8 mouse cellular contexts compared by ENCODE assay signal in genomic region chr7:126487052-126487483, GRCm38 (mm10). TPM values are rescaled to one million over a fixed set of nuclear protein-coding genes. Genes with fewer than 3 reads are reported as not detected.
DNase-seq lines count a peak whose midpoint lies in the region; ATAC-seq and TF ChIP-seq lines count a peak whose summit lies in the region.

Gene Tufm, plus strand, starts transcription at chr7:126487361.

- no peaks in the 10 kb centered on the region for H3K27me3 ChIP-seq in heart, embryonic 10.5 days (ENCODE audit: insufficient read depth, poor library complexity, severe bottlenecking)
- no peaks in the 10 kb centered on the region for H3K27me3 ChIP-seq in kidney, embryonic 16.5 days (ENCODE audit: insufficient read depth, low read length)
- H3K27me3 ChIP-seq in liver, adult 2 months (ENCODE audit: control insufficient read depth, insufficient read depth, low read length) = no peaks in the 10 kb centered on the region
- H3K27me3 ChIP-seq in myocyte (ENCODE audit: control insufficient read depth, insufficient read depth, insufficient read length) = no peaks in the 10 kb centered on the region
- H3K27me3 ChIP-seq in splenic B cell, adult 2 months (ENCODE audit: control insufficient read depth, insufficient read depth, low read length, poor library complexity, severe bottlenecking) = no peaks in the 10 kb centered on the region

- under 1% methylated on average over 32 of the region's 32 CpGs for WGBS in heart, embryonic 10.5 days
- WGBS in kidney, embryonic 16.5 days = under 1% methylated on average over 32 of the region's 32 CpGs
- WGBS in liver, adult 2 months = under 1% methylated on average over 32 of the region's 32 CpGs

- H3K4me1 ChIP-seq in bone marrow macrophage, adult 2 months (ENCODE audit: control insufficient read depth, insufficient read depth, low read length) = no peaks in the 10 kb centered on the region
- peaks cover 4% of the 10 kb centered on the region; the same call in 1 of the 2 replicates for H3K4me1 ChIP-seq in embryonic fibroblast, embryonic 13.5 days (ENCODE audit: control insufficient read depth, insufficient read depth, low read length)
- peaks cover 16% of the 10 kb centered on the region for H3K4me1 ChIP-seq in heart, embryonic 10.5 days
- peaks cover 14% of the 10 kb centered on the region for H3K4me1 ChIP-seq in kidney, embryonic 16.5 days (ENCODE audit: insufficient read depth, low read length)
- H3K4me1 ChIP-seq in liver, adult 2 months (ENCODE audit: control insufficient read depth, insufficient read depth, low read length) = peaks cover 6% of the 10 kb centered on the region; the same call in 1 of the 2 replicates

- DNase-seq in A20 (ENCODE audit: low read depth, low spot score) = peak; percentile 97
- DNase-seq in heart, embryonic 10.5 days (ENCODE audit: low spot score) = peak; percentile 100
- peak; percentile 92 for DNase-seq in liver, adult 2 months (ENCODE audit: extremely low read depth, low read depth, low spot score)
- DNase-seq in splenic B cell, adult 2 months (ENCODE audit: low read depth, low spot score) = peak; percentile 94

- no peak for TF ChIP-seq POLR2A in bone marrow macrophage, adult 2 months (IDR thresholded peaks at IDR 0.05; ENCODE audit: borderline replicate concordance, low read depth, low read length)
- peak; percentile 33 for TF ChIP-seq POLR2A in embryonic fibroblast, embryonic 13.5 days (IDR thresholded peaks at IDR 0.05; ENCODE audit: low read depth, low read length)
- peak; percentile 56; the same call in 1 of the 2 replicates for TF ChIP-seq POLR2A in liver, adult 2 months (IDR thresholded peaks at IDR 0.05; ENCODE audit: extremely low read depth, insufficient read depth, low read length)
- TF ChIP-seq POLR2A in myocyte (IDR thresholded peaks at IDR 0.05; ENCODE audit: insufficient read length, low read depth) = peak; percentile 62

- H3K9me3 ChIP-seq in heart, embryonic 10.5 days = no peaks in the 10 kb centered on the region
- no peaks in the 10 kb centered on the region for H3K9me3 ChIP-seq in kidney, embryonic 16.5 days (ENCODE audit: low read length)

- no peaks in the 10 kb centered on the region for H3K79me2 ChIP-seq in liver, adult 2 months (ENCODE audit: control insufficient read depth, insufficient read depth, low read length)
- peaks cover 14% of the 10 kb centered on the region for H3K79me2 ChIP-seq in myocyte (ENCODE audit: control insufficient read depth, insufficient read depth)

- ATAC-seq in kidney, embryonic 16.5 days (ENCODE audit: low FRiP score, low TSS enrichment) = peak; percentile 90

- peak within 1 kb of the TSS; percentile 97 for H3K4me2 ChIP-seq in kidney, embryonic 16.5 days (replicated peaks; ENCODE audit: low read depth, low read length)
- H3K4me2 ChIP-seq in myocyte (ENCODE audit: low read depth) = peak within 1 kb of the TSS; percentile 95

- H3K4me3 ChIP-seq in bone marrow macrophage, adult 2 months (ENCODE audit: insufficient read depth, low read length) = peak within 1 kb of the TSS; percentile 63
- H3K4me3 ChIP-seq in embryonic fibroblast, embryonic 13.5 days (ENCODE audit: insufficient read depth, low read length) = peak within 1 kb of the TSS; percentile 80
- H3K4me3 ChIP-seq in heart, embryonic 10.5 days = peak within 1 kb of the TSS; percentile 81
- H3K4me3 ChIP-seq in kidney, embryonic 16.5 days (ENCODE audit: low read length) = peak within 1 kb of the TSS; percentile 74
- peak within 1 kb of the TSS; percentile 87 for H3K4me3 ChIP-seq in liver, adult 2 months (ENCODE audit: insufficient read depth, low read depth, low read length)
- peak within 1 kb of the TSS; percentile 58 for H3K4me3 ChIP-seq in myocyte

- H3K27ac ChIP-seq in bone marrow macrophage, adult 2 months (ENCODE audit: insufficient read depth, low read depth, low read length) = peak within 1 kb of the TSS; percentile 88
- H3K27ac ChIP-seq in embryonic fibroblast, embryonic 13.5 days (ENCODE audit: insufficient read depth, low read length) = peak within 1 kb of the TSS; percentile 62
- peak within 1 kb of the TSS; percentile 84 for H3K27ac ChIP-seq in heart, embryonic 10.5 days
- H3K27ac ChIP-seq in kidney, embryonic 16.5 days (ENCODE audit: low read length) = peak within 1 kb of the TSS; percentile 79
- peak within 1 kb of the TSS; percentile 32 for H3K27ac ChIP-seq in liver, adult 2 months (replicated peaks; ENCODE audit: insufficient read depth, low read depth, low read length)

- peaks cover 35% of the 10 kb centered on the region for H3K36me3 ChIP-seq in heart, embryonic 10.5 days
- peaks cover 27% of the 10 kb centered on the region; the same call in 1 of the 2 replicates for H3K36me3 ChIP-seq in kidney, embryonic 16.5 days (ENCODE audit: insufficient read depth, low read length)
- H3K36me3 ChIP-seq in liver, adult 2 months (ENCODE audit: control insufficient read depth, insufficient read depth, low read length) = peaks cover 11% of the 10 kb centered on the region
- H3K36me3 ChIP-seq in myocyte (ENCODE audit: control insufficient read depth, insufficient read depth) = peaks cover 11% of the 10 kb centered on the region
- peaks cover 6% of the 10 kb centered on the region for H3K36me3 ChIP-seq in splenic B cell, adult 2 months (ENCODE audit: control insufficient read depth, insufficient read depth, low read length, poor library complexity, severe bottlenecking)

- H3ac ChIP-seq in myocyte (ENCODE audit: control insufficient read depth, insufficient read length) = peak within 1 kb of the TSS; percentile 84

- peak within 1 kb of the TSS; percentile 76 for H3K9ac ChIP-seq in kidney, embryonic 16.5 days (replicated peaks; ENCODE audit: low read length)
- peak within 1 kb of the TSS; percentile 90 for H3K9ac ChIP-seq in liver, adult 2 months (ENCODE audit: low read depth, low read length)

- no peak for TF ChIP-seq CTCF in bone marrow macrophage, adult 2 months (IDR thresholded peaks at IDR 0.05; ENCODE audit: low read depth, low read length)
- TF ChIP-seq CTCF in embryonic fibroblast, embryonic 13.5 days (IDR thresholded peaks at IDR 0.05; ENCODE audit: borderline replicate concordance, insufficient read depth, low read length) = no peak
- TF ChIP-seq CTCF in liver, adult 2 months (IDR thresholded peaks at IDR 0.05; ENCODE audit: low read depth, low read length) = no peak

TF ChIP-seq in myocyte, 11 proteins besides CTCF, POLR2A, EP300 and RAD21:
- TF ChIP-seq MYOG (IDR thresholded peaks at IDR 0.05; ENCODE audit: control insufficient read depth in 1 of 3, insufficient read depth in 1 of 3, insufficient read length in 2 of 3, low read depth in 2 of 3) = no peak
- no peak for TF ChIP-seq REST (IDR thresholded peaks at IDR 0.05; ENCODE audit: insufficient read depth, insufficient read length)
- no peak for TF ChIP-seq TCF12 (IDR thresholded peaks at IDR 0.05; ENCODE audit: insufficient read depth, poor library complexity, severe bottlenecking)
- TF ChIP-seq MYOD1 (IDR thresholded peaks at IDR 0.05; ENCODE audit: control insufficient read depth in 1 of 3, insufficient read length in 2 of 3, low read depth in 2 of 3) = no peak
- TF ChIP-seq CEBPB (IDR thresholded peaks at IDR 0.05; ENCODE audit: insufficient read depth, poor library complexity, severe bottlenecking) = no peak
- no peak for TF ChIP-seq TCF3 (IDR thresholded peaks at IDR 0.05; ENCODE audit: insufficient read length, low read depth)
- no peak for TF ChIP-seq SRF (IDR thresholded peaks at IDR 0.05; ENCODE audit: control insufficient read depth, insufficient read length, low read depth)

RNA-seq across cellular contexts. Expression of gene Tufm, which starts in this region (rescaled TPM):
- 39.7 and 41.0 TPM in 2 replicates for polyA plus RNA-seq in bone marrow macrophage, adult 2 months (2012; ENCODE audit: insufficient read depth, insufficient read length, missing spikeins)
- 71.4 and 77.9 TPM in 2 replicates for polyA plus RNA-seq in embryonic fibroblast, embryonic 13.5 days (2011; ENCODE audit: insufficient read length, low read depth, missing spikeins)
- 199 and 204 TPM in 2 replicates for polyA plus RNA-seq in heart, embryonic 10.5 days (2016; fragmentation: Nextera tagmentation; extraction: Ambion mirVana)
- polyA plus RNA-seq in kidney, embryonic 16.5 days (2015; fragmentation: Nextera tagmentation; extraction: Ambion mirVana) = 177 and 196 TPM in 2 replicates
- 90.8 and 94.4 TPM in 2 replicates for total RNA-seq in liver, adult 2 months (2014; rRNA removed)
- polyA plus RNA-seq in liver, adult 2 months (2012; rRNA removed) = 163 TPM in 2 replicates
- polyA plus RNA-seq in myocyte (2012; fragmentation: generic; extraction: Trizol) = 167 TPM

Comparison
In these comparisons a context has a peak if more than half of its experiments do, and no peak if none do; other contexts are left out.
1. Peak in every context shown above with its lines: DNase-seq, ATAC-seq, H3K4me3 ChIP-seq and H3K27ac ChIP-seq.
2. H3K27ac ChIP-seq: peak in every context shown above with its lines; median percentile 88 in bone marrow macrophage, adult 2 months; 84 in heart, embryonic 10.5 days; 79 in kidney, embryonic 16.5 days; 62 in embryonic fibroblast, embryonic 13.5 days; 32 in liver, adult 2 months.